Mouse (Mus musculus) thymus, adult 2 months (tissue): ENCODE results near the gene Chrdl2. TPM values are rescaled to one million over a fixed set of nuclear protein-coding genes. Genes with fewer than 3 reads are reported as not detected.

Experiments used
- DNase-seq: peaks from one replicate; pipeline ENCODE4 v3.0.0; 2021
- H3K27ac ChIP-seq: fragments of 200-500 bp; 2 replicates; pipeline ENCODE4 v1.5.1; 2012; ENCODE audit warnings: low read length, control low read depth; ENCODE audit not compliant: control insufficient read depth, insufficient read depth
- H3K27me3 ChIP-seq: fragments of 200-500 bp; 2 replicates; pipeline ENCODE4 v1.6.1; 2012; ENCODE audit warnings: mild to moderate bottlenecking, low read length, moderate library complexity, mixed read lengths; ENCODE audit not compliant: control insufficient read depth, insufficient read depth
- H3K36me3 ChIP-seq: fragments of 200-500 bp; 2 replicates; pipeline ENCODE4 v1.6.1; 2012; ENCODE audit warnings: mild to moderate bottlenecking, low read length, moderate library complexity; ENCODE audit not compliant: control insufficient read depth, insufficient read depth
- H3K4me1 ChIP-seq: fragments of 200-500 bp; replicated peaks from 2 replicates; pipeline ENCODE4 v1.6.1; 2012; ENCODE audit warnings: low read length; ENCODE audit not compliant: control insufficient read depth, insufficient read depth
- H3K4me3 ChIP-seq: fragments of 200-500 bp; 2 replicates; pipeline ENCODE4 v1.5.1; 2012; ENCODE audit warnings: mild to moderate bottlenecking, low read length, control low read depth, moderate library complexity; ENCODE audit not compliant: control insufficient read depth, insufficient read depth
- CTCF ChIP-seq: fragments of 200-500 bp; IDR thresholded peaks from 2 replicates; pipeline ENCODE4 v1.5.1; 2012; ENCODE audit warnings: mild to moderate bottlenecking, control low read depth, low read length, moderate library complexity, borderline replicate concordance; ENCODE audit not compliant: control insufficient read depth, poor library complexity, insufficient read depth; ENCODE audit errors: extremely low read depth
- POLR2A ChIP-seq: fragments of 200-500 bp; IDR thresholded peaks from 2 replicates; pipeline ENCODE4 v1.6.1; 2012; ENCODE audit warnings: mild to moderate bottlenecking, low read length, control low read depth, moderate library complexity; ENCODE audit not compliant: control insufficient read depth, poor library complexity, insufficient read depth; ENCODE audit errors: extremely low read depth
- WGBS: fragments of 180-500 bp; shearing (Covaris S2); methylation state at CpG from one replicate; pipeline ENCODE4 v1.1.7; 2018; 5-methylcytosine and 5-hydroxymethylcytosine counted together
- polyA plus RNA-seq: library from polyadenylated mRNA; depleted of rRNA; stranded (reverse); fragments of >200 nt; gene quantifications from 2 replicates; pipeline ENCODE4 v1.2.3, GENCODE M21; 2012

Gene Chrdl2
- polyA plus RNA-seq, 1 experiment = 0.05 TPM

DNA sequence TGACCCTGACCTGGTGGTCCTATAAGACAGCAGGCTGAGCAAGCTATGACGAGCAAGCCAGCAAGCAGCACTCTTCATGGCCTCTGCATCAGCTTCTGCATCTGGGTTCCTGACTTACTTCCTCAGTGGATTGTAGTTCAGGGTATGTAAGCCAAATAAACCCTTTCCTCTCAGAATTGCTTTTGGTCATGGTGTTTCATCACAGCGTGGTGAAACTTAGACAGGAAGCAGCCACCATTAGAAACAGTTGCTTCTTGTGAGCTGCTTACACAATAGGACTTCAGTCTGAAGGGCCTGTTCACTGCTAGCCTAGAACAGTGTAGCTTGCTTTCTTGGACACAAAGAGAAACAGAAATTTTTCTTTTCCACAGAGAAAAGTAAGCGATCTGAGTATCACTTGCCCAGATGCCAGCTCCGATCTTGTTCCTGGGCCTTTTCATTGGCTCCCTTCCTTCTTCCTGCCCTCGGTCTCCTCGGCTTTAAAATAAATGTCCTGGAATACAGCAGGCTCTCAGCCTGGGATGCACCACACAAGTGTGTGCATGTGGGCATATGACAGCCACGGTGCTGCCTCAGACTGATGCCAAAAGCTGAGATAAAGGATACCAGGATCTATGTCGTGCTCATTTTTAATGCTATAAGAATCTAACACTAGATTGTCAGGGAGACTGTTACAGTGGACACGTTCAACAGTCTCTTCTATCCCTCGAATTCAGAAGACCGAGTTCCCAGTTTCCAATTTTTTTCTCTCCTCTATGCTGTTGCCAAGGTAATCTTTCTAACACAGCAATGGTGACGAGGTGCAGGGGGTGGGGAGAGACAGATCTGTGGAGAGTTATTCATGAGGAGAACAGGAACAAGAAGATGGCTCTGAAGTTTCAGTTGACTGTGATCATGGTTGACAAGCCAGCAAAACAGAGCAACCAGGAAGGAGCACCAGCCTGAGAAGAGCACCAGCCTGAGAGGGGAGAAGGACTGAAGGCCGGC lies 23.4 kb upstream of the Chrdl2 start:
- WGBS = 94% methylated on average over 13 of the region's 13 CpGs
- Histone ChIP-seq H3K36me3 (no peaks in the 10 kb centered on the region), H3K4me3 (no peak overlapping the region), H3K27me3 (no peaks in the 10 kb centered on the region), H3K27ac (no peak overlapping the region), H3K4me1 (peaks cover 6% of the 10 kb centered on the region)
- no peak for TF ChIP-seq POLR2A
- no peak for TF ChIP-seq CTCF
- no peak for DNase-seq

DNA sequence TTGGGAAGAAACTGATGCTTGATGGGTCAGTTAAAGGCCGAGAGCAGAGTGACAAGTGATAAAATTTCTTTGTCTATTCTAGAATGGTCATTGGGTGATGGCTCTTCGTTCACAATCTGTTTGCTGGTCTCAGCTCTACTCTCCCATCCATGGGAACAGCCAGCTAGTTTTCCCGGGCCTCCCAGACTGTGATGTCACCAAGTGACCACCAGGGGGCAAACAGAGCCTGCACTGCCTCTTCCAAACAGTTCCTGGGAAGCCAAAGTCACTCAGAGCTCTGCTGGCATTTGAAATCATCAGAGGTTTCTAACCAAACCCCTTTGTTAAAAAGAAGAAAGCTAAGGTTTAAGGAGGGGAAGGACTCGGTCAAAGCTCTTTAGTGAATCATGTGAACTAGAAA lies 17.2 kb upstream of the Chrdl2 start:
- TF ChIP-seq POLR2A (no peak), CTCF (peak; percentile 80; the same call in 1 of the 2 replicates)
- no peak overlapping the region for H3K27ac ChIP-seq
- no peak overlapping the region for H3K4me3 ChIP-seq
- 23% methylated on average over 4 of the region's 4 CpGs for WGBS
- H3K4me1 ChIP-seq = peaks cover 6% of the 10 kb centered on the region; the same call in 1 of the 2 replicates
- no peaks in the 10 kb centered on the region for H3K36me3 ChIP-seq
- DNase-seq = peak; percentile 56
- no peaks in the 10 kb centered on the region for H3K27me3 ChIP-seq

- WGBS = 89% methylated on average over 15 of the region's 15 CpGs
- Histone ChIP-seq H3K27me3 (no peaks in the 10 kb centered on the region), H3K27ac (no peak overlapping the region), H3K4me1 (no peaks in the 10 kb centered on the region), H3K4me3 (no peak overlapping the region), H3K36me3 (no peaks in the 10 kb centered on the region)
- DNase-seq = no peak
- TF ChIP-seq POLR2A = no peak
- no peak for TF ChIP-seq CTCF
Observed at GRCm38 (mm10) chr7:99989844-99990760, 15.9 kb upstream of the Chrdl2 start.

DNA sequence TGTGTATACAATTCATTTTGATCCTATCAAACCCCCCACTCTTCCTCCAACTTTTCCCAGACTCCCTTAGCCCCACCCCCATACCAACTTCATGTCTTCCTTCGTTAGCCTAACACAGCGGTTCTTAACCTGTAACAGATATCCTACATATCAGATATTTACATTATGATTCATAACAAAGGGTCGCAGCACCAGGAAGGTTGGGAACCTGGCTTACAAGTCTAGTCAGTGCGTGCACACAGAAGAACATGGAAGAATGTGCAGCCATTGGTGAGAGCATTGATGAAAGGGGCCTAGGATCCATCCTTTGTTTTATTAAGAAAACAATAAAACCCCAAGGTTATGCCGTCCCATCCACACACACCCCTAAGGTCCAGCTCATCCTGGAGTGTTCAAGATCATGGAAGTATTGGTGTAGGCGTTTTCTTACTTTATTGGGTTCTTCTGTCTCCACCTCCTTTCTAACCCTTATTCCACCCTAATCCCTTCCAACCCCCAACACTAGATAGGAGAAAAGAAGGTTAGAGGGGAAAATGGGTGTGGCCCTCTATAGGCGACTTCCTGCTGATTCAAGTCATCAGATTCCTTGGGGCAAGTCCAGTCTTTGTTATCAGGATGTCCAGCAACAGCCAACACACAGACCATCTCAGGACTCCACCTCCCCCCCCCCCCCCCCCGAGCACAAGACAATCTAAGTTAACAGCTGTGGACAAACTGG lies 14.8 kb upstream of the Chrdl2 start:
- Histone ChIP-seq H3K4me1 (no peaks in the 10 kb centered on the region), H3K36me3 (no peaks in the 10 kb centered on the region), H3K27me3 (no peaks in the 10 kb centered on the region), H3K27ac (no peak overlapping the region), H3K4me3 (no peak overlapping the region)
- DNase-seq = no peak
- TF ChIP-seq CTCF (no peak), POLR2A (no peak)
- 88% methylated on average over 8 of the region's 8 CpGs for WGBS

DNA sequence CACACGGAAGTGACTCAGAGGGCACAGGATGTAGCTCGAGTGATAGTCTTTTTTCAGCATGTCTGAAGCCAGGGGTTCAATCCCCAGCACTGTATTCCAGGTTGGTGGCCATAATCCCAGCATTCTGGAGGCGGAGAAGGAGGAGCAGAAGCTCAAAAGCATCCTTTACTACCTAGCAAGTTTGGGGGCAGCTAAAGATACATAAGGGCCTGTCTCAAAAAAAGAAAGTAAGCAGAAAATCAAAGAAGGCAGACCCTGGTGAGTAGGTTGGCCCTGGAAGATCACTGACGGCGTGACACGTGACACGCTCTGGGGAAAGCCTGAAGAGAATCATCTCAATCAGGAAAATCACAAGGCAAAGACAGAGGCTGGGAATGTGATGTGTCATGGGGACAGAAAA lies 12.8 kb upstream of the Chrdl2 start:
- TF ChIP-seq POLR2A (no peak), CTCF (no peak)
- no peak for DNase-seq
- no peak overlapping the region for H3K27ac ChIP-seq
- H3K36me3 ChIP-seq = no peaks in the 10 kb centered on the region
- no peak overlapping the region for H3K4me3 ChIP-seq
- WGBS = 82% methylated on average over 7 of the region's 7 CpGs
- H3K27me3 ChIP-seq = no peaks in the 10 kb centered on the region
- H3K4me1 ChIP-seq = no peaks in the 10 kb centered on the region

DNA sequence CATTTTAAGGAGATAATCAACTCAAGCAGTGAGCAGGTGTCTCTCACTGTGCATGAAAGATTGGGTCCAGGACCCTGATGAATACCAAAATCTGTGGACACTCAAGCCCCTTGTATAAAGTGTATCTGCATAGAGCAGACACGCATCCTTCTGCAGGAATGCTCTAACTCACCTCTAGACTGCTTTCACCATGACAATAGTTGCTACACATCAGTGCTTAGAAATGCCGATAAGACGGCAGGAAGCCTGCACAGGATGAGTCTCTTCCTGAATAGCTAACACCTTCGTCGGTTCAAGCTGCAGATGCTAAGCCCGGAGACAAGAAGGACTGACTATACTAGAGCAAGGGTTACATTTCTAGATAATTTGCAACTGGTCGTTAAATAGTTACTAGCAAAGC lies 10.8 kb upstream of the Chrdl2 start:
- WGBS = 31% methylated on average over 7 of the region's 7 CpGs
- Histone ChIP-seq H3K27ac (no peak overlapping the region), H3K4me1 (no peaks in the 10 kb centered on the region), H3K27me3 (no peaks in the 10 kb centered on the region), H3K4me3 (no peak overlapping the region), H3K36me3 (no peaks in the 10 kb centered on the region)
- no peak for DNase-seq
- TF ChIP-seq CTCF (no peak), POLR2A (no peak)
